Comparison of ENCODE assay signal across 10 mouse cellular contexts in genomic region chr1:135256299-135256698, GRCm38 (mm10). TPM values are rescaled to one million over a fixed set of nuclear protein-coding genes. Genes with fewer than 3 reads are reported as not detected.
A peak's percentile ranks its signal among the peaks of the same experiment; 100 is the strongest.
DNase-seq lines count a peak whose midpoint lies in the region; ATAC-seq lines count a peak whose summit lies in the region.
"Had no signal": no experiment of that assay in that cellular context is flagged by ENCODE, and none has a peak within 500 bp of the region (broad histone marks: within the 10 kb centered on the region; RNA-seq: fewer than 3 reads in every experiment).

No protein-coding gene starts in this region.

- H3K4me1 ChIP-seq in lung, embryonic 16.5 days (replicated peaks; ENCODE audit: control insufficient read depth, insufficient read depth, low read length): peaks cover 33% of the 10 kb centered on the region
- H3K4me1 ChIP-seq in hindbrain, embryonic 11.5 days (replicated peaks; ENCODE audit: control insufficient read depth, insufficient read depth, low read length): peaks cover 7% of the 10 kb centered on the region

- no peaks in the 10 kb centered on the region for H3K27me3 ChIP-seq in lung, embryonic 16.5 days (ENCODE audit: control insufficient read depth, insufficient read depth, low read depth, low read length)
- peaks cover 2% of the 10 kb centered on the region; the same call in 1 of the 2 replicates for H3K27me3 ChIP-seq in hindbrain, embryonic 11.5 days (ENCODE audit: control insufficient read depth, insufficient read depth, low read length)
- H3K27me3 ChIP-seq: neural tube, embryonic 15.5 days had no signal

- no peak for ATAC-seq in lung, embryonic 16.5 days (ENCODE audit: low read depth)
- no peak for ATAC-seq in hindbrain, embryonic 11.5 days (ENCODE audit: low FRiP score)

- no peaks in the 10 kb centered on the region for H3K36me3 ChIP-seq in lung, embryonic 16.5 days (ENCODE audit: control insufficient read depth, insufficient read depth, low read length)
- H3K36me3 ChIP-seq in hindbrain, embryonic 11.5 days (ENCODE audit: control insufficient read depth, insufficient read depth, low read length): no peaks in the 10 kb centered on the region

- H3K9ac ChIP-seq in lung, embryonic 16.5 days (ENCODE audit: low read length): no peak overlapping the region
- H3K9ac ChIP-seq in hindbrain, embryonic 11.5 days (ENCODE audit: low read depth, low read length): no peak overlapping the region
- H3K9ac ChIP-seq: neural tube, embryonic 15.5 days had no signal

- no peaks in the 10 kb centered on the region for H3K9me3 ChIP-seq in lung, embryonic 16.5 days (ENCODE audit: control insufficient read depth, low read length)
- no peaks in the 10 kb centered on the region for H3K9me3 ChIP-seq in hindbrain, embryonic 11.5 days (ENCODE audit: control insufficient read depth, low read length)
- H3K9me3 ChIP-seq: neural tube, embryonic 15.5 days had no signal

- WGBS in lung, embryonic 16.5 days: 73% methylated on average over 6 of the region's 6 CpGs
- WGBS in hindbrain, embryonic 11.5 days: 74% methylated on average over 6 of the region's 6 CpGs

- H3K4me2 ChIP-seq in lung, embryonic 16.5 days (ENCODE audit: low read depth, low read length): peak overlapping the region; percentile 54; the same call in 1 of the 2 replicates
- H3K4me2 ChIP-seq in hindbrain, embryonic 11.5 days (replicated peaks; ENCODE audit: low read depth, low read length): no peak overlapping the region
- H3K4me2 ChIP-seq: neural tube, embryonic 15.5 days had no signal

- DNase-seq in ovary, postnatal 36 days (ENCODE audit: low spot score): peak; percentile 47
- DNase-seq in ovary, adult 18-20 months (ENCODE audit: low spot score): no peak
- peak; percentile 72 for DNase-seq in kidney, adult 11 months
- DNase-seq in urinary bladder, postnatal 36 days (ENCODE audit: low spot score in 2 of 2): peak; percentile 74 to 76
- DNase-seq in hindbrain, embryonic 11.5 days (ENCODE audit: low spot score): no peak
- no peak for DNase-seq in embryo, embryonic 9.5 days (ENCODE audit: extremely low spot score)
- no peak for DNase-seq in cerebellum, postnatal 4 days (ENCODE audit: low spot score in 2 of 2)
- DNase-seq: heart, postnatal 36 days had no signal

- H3K4me3 ChIP-seq in lung, embryonic 16.5 days (ENCODE audit: low read length): no peak overlapping the region
- no peak overlapping the region for H3K4me3 ChIP-seq in hindbrain, embryonic 11.5 days (ENCODE audit: low read depth, low read length)
- H3K4me3 ChIP-seq: neural tube, embryonic 15.5 days had no signal

- H3K27ac ChIP-seq in lung, embryonic 16.5 days (ENCODE audit: low read length): no peak overlapping the region
- no peak overlapping the region for H3K27ac ChIP-seq in hindbrain, embryonic 11.5 days (ENCODE audit: low read depth, low read length)
- H3K27ac ChIP-seq: neural tube, embryonic 15.5 days had no signal

RNA-seq across cellular contexts. Expression of gene Elf3, which starts 2.1 kb away (rescaled TPM):
- 32.9 and 35.7 TPM in 2 replicates for polyA plus RNA-seq in lung, embryonic 16.5 days (2015; fragmentation: Nextera tagmentation; extraction: Ambion mirVana)
- polyA plus RNA-seq in hindbrain, embryonic 11.5 days (2014; fragmentation: Nextera tagmentation; extraction: Ambion mirVana): 0.73 and 2.0 TPM in 2 replicates

RNA-seq across cellular contexts. Expression of gene Rnpep, which starts 27.6 kb away (rescaled TPM):
- polyA plus RNA-seq in lung, embryonic 16.5 days (2015; fragmentation: Nextera tagmentation; extraction: Ambion mirVana): 96.0 and 108 TPM in 2 replicates
- 96.8 and 104 TPM in 2 replicates for polyA plus RNA-seq in hindbrain, embryonic 11.5 days (2014; fragmentation: Nextera tagmentation; extraction: Ambion mirVana)

RNA-seq across cellular contexts. Expression of gene Timm17a, which starts 57.3 kb away (rescaled TPM):
- polyA plus RNA-seq in lung, embryonic 16.5 days (2015; fragmentation: Nextera tagmentation; extraction: Ambion mirVana): 185 and 187 TPM in 2 replicates
- polyA plus RNA-seq in hindbrain, embryonic 11.5 days (2014; fragmentation: Nextera tagmentation; extraction: Ambion mirVana): 169 and 175 TPM in 2 replicates

Comparison
In these comparisons a context has a peak if more than half of its experiments do, and no peak if none do; other contexts are left out.
1. DNase-seq: peak in ovary, postnatal 36 days (single experiment), kidney, adult 11 months (single experiment) and urinary bladder, postnatal 36 days (2 of 2); none in ovary, adult 18-20 months (single experiment), hindbrain, embryonic 11.5 days (single experiment), embryo, embryonic 9.5 days (single experiment) and cerebellum, postnatal 4 days (0 of 2).
2. RNA of gene Elf3, which starts 2.1 kb away (polyA plus RNA-seq): 32.9 to 35.7 TPM in lung, embryonic 16.5 days; 0.73 to 2.0 TPM in hindbrain, embryonic 11.5 days; every median in the first group is over 10 times any median in the second.